Mouse (Mus musculus) lung, adult 2 months (tissue): ENCODE results near the gene Ttyh2.

ENCODE experiments used
- CTCF ChIP-seq: fragments of 200-500 bp; IDR thresholded peaks from 2 replicates; pipeline ENCODE4 v1.5.1; 2011; ENCODE audit warnings: mild to moderate bottlenecking, low read length, control low read depth; ENCODE audit not compliant: insufficient read depth
- POLR2A ChIP-seq: fragments of 200-500 bp; IDR thresholded peaks from 2 replicates; pipeline ENCODE4 v1.6.1; 2011; ENCODE audit warnings: low read depth, mild to moderate bottlenecking, control low read depth, low read length, borderline replicate concordance; ENCODE audit errors: extremely low read depth

DNA sequence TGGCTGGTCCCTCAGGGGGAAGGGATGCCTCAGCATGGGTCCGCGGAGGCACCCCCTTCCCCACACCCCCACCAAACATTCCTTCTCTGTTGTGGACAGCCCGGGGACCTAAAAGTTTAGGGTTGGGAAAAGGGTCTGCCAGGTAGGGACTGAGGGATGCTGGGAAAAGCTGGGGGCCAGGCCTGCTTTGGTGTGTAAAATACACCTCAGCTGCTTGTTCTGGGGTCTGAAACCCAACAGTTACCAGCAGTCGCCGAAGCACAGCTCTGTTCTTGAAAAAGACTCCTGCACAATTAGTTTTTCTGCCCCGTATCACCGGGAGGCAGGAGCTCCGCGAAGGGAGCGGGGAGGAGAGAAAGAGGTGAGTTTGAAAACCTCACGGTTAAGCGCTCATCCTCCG is 8.4 kb upstream of the Ttyh2 start:
- no peak for TF ChIP-seq CTCF
- no peak for TF ChIP-seq POLR2A
